Mouse (Mus musculus): ENCODE data around the gene Phxr2. TPM values are rescaled to one million over a fixed set of nuclear protein-coding genes. Genes with fewer than 3 reads are reported as not detected.

Gene Phxr2
- polyA plus RNA-seq, 1 experiment from 2014 or later, result not detected

DNA sequence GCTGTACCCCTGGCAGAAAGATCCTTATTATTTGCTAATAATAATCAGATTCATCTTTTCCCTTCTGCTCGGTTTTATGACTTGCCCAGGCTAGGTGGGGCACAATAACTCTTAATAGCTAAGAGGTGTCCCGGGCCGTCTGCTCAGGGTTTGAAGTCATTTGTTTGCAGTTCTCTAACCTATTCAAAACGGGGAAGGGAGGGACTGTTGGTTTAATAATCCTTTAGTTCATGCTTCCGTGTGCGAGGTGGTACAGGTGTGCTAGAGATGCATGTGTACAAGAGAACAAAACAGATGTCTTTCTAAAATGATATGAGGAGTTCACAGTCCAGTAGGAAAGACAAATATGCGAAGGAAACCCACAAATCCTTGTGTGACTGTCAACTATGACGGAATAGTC, 11.8 kb downstream of the Phxr2 start:
- DNase-seq (no peak), ATAC-seq (ENCODE audit: low read depth) (no peak)
- 68% methylated on average over 8 of the region's 8 CpGs for WGBS (ENCODE audit: insufficient replicate concordance)
- Histone ChIP-seq H3K4me2 (no peak overlapping the region), H3K4me3 (replicated peaks) (no peak overlapping the region), H3K9ac (no peak overlapping the region), H3K27ac (no peak overlapping the region), H3K36me3 (peaks cover 11% of the 10 kb centered on the region), H3K9me3 (replicated peaks) (no peaks in the 10 kb centered on the region; the same call in 1 of the 2 replicates), H3K27me3 (no peaks in the 10 kb centered on the region), H3K4me1 (replicated peaks) (peaks cover 30% of the 10 kb centered on the region)

- Histone ChIP-seq H3K4me2 (no peak overlapping the region), H3K27me3 (no peaks in the 10 kb centered on the region), H3K36me3 (peaks cover 15% of the 10 kb centered on the region), H3K4me3 (replicated peaks) (no peak overlapping the region), H3K27ac (no peak overlapping the region), H3K9me3 (replicated peaks) (no peaks in the 10 kb centered on the region; the same call in 1 of the 2 replicates), H3K9ac (no peak overlapping the region), H3K4me1 (replicated peaks) (peaks cover 34% of the 10 kb centered on the region)
- 52% methylated on average over 3 of the region's 3 CpGs for WGBS (ENCODE audit: insufficient replicate concordance)
- DNase-seq, result no peak
- ATAC-seq (ENCODE audit: low read depth), result no peak
These were observed 12.6 kb downstream of the Phxr2 start for GRCm38 (mm10) chr10:99113533-99113932.

- H3K4me3 ChIP-seq (replicated peaks), result peak overlapping the region; percentile 93
- H3K4me1 ChIP-seq (replicated peaks), result peaks cover 33% of the 10 kb centered on the region
- no peaks in the 10 kb centered on the region; the same call in 1 of the 2 replicates for H3K9me3 ChIP-seq (replicated peaks)
- H3K9ac ChIP-seq, result peak overlapping the region; percentile 89
- H3K4me2 ChIP-seq, result peak overlapping the region; percentile 99
- no peak for ATAC-seq (ENCODE audit: low read depth)
- DNase-seq, result no peak
- H3K36me3 ChIP-seq, result peaks cover 15% of the 10 kb centered on the region
- H3K27me3 ChIP-seq, result no peaks in the 10 kb centered on the region
- no peak overlapping the region for H3K27ac ChIP-seq
- 47% methylated on average over 12 of the region's 12 CpGs for WGBS (ENCODE audit: insufficient replicate concordance)
These were observed 17.6 kb downstream of the Phxr2 start for GRCm38 (mm10) chr10:99108431-99108982.

DNA sequence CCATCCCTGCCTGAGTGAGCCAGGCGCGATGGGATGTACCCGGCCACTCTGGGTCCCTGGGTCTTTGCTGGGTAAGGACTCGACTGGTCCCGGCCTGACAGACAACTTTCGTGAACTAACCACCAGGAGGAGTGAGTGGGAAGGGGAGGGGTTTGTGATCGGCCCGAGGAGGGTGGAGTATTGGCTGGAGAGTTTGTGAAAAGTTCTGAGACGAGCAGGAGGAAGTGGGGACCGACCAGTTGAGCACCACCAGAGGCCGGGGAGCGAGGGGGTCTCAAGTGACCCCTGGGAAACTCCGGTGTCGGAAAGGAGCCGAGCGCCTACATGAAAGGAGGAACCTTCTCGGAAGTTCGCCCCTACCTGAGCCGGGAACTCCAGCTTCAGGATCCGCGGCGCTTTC, 18.2 kb downstream of the Phxr2 start, which contains the start of gene Galnt4:
TSS of gene Galnt4 (plus strand) at position 196 of the 400 bp plus-strand sequence.
- Histone ChIP-seq H3K27me3 (no peaks in the 10 kb centered on the region), H3K4me2 (peak within 1 kb of the TSS; percentile 99), H3K4me1 (replicated peaks) (peaks cover 30% of the 10 kb centered on the region), H3K9me3 (replicated peaks) (no peaks in the 10 kb centered on the region; the same call in 1 of the 2 replicates), H3K36me3 (peaks cover 15% of the 10 kb centered on the region), H3K27ac (peak within 1 kb of the TSS; percentile 80), H3K4me3 (replicated peaks) (peak within 1 kb of the TSS; percentile 93), H3K9ac (peak within 1 kb of the TSS; percentile 89)
- peak; percentile 84 for ATAC-seq (ENCODE audit: low read depth)
- under 1% methylated on average over 22 of the region's 22 CpGs for WGBS (ENCODE audit: insufficient replicate concordance)
- peak; percentile 78 for DNase-seq

DNA sequence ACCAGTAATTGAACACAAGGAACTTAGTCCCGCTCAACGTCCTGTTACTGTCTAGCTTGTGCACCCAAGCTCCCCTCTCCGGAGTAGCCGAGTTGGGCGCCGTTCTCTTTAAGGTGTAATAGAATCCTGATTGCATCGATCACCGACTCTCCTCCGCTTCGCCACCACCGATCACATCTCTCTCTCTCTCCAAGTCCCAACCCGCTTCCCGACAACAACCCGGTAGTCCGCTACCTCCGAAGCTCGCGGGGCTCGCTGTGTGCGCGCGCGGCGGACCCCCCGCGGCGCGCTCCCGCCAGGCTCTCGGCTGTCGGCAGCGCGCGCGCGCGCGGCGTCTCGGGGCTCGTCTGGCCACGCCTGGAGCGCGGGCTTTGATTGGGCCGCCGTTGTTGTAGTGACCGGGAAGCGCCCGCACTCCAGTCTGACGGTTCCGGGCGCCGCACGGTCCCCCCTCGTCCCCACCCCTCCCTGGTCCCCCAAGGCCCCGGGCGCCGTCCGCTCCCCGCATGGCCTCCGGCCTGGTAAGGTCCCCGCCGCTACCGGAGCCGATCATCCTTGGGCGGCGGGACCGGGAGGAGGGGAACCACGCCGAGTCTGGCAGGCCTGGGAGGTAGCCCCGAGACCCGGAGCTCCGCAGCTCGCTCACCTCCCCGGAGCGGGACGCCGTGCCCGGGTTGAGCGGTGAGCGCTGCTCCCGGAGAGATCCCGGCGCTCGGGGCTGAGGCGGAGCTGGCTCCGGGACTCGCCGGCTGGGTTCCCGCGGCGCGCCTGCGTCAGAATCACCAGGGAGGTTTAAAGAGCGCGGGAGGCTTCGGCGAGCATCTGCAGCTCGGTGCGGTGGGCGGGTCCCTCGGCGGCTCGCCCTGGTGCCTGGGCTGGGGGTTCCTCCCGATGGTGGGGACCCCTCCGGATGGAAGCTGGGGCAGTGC, 19.2 kb downstream of the Phxr2 start, which contains the start of gene Poc1b:
TSS of gene Poc1b (plus strand) at position 334 of the 929 bp plus-strand sequence.
- peaks cover 15% of the 10 kb centered on the region for H3K36me3 ChIP-seq
- peaks cover 30% of the 10 kb centered on the region for H3K4me1 ChIP-seq (replicated peaks)
- H3K27ac ChIP-seq, result peak within 1 kb of the TSS; percentile 80
- under 1% methylated on average over 102 of the region's 106 CpGs for WGBS (ENCODE audit: insufficient replicate concordance)
- peak; percentile 76 for DNase-seq
- H3K9me3 ChIP-seq (replicated peaks), result no peaks in the 10 kb centered on the region; the same call in 1 of the 2 replicates
- peak within 1 kb of the TSS; percentile 99 for H3K4me2 ChIP-seq
- peak; percentile 91 for ATAC-seq (ENCODE audit: low read depth)
- no peaks in the 10 kb centered on the region for H3K27me3 ChIP-seq
- peak within 1 kb of the TSS; percentile 93 for H3K4me3 ChIP-seq (replicated peaks)
- peak within 1 kb of the TSS; percentile 89 for H3K9ac ChIP-seq

DNA sequence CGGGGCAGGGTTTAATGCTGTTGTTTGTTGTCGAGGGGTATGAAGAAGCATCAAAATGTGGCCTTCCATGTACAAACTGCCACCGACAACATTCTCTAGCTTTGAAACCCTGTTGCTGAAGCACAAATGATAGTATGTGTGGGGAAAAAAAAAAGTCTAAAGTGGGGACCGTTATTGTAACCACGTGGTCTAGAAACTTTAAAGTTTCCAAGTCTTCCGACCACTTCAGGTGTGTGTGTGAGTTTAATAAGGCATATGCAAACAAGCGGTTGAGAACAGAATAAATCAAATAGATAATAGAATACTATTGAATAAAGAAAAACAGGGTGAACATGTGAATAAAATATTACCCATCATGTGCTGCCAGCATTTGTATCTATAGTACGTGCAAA, 19.8 kb downstream of the Phxr2 start:
- no peak for ATAC-seq (ENCODE audit: low read depth)
- Histone ChIP-seq H3K27ac (0 out of 2 replicates have a peak overlapping the region, but pooled peaks have one; percentile 80), H3K4me1 (replicated peaks) (peaks cover 28% of the 10 kb centered on the region)

DNA sequence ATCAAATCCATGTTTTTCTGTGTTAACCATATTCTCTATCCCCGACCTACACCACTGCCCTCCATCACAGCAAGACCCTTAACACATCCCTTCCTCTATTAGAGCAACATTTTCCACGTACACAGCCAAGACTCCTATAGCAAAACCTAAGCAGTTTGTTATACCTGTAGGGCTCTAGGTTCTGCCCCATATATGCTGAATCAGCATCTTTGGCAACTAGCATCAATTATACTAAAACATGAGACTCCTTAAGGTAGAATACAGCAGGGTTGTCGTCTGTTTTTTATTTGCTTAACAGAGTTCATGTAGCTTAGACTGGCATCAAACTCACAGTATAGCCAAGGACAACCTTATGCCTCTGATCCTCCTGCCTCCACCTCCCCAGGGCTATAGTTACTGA, 20.6 kb downstream of the Phxr2 start:
- H3K27me3 ChIP-seq, result no peaks in the 10 kb centered on the region
- ATAC-seq (ENCODE audit: low read depth), result no peak

More for the DNA sequence above, 19.8 kb downstream of the Phxr2 start:
- Histone ChIP-seq H3K4me2 (peak overlapping the region; percentile 99), H3K36me3 (peaks cover 15% of the 10 kb centered on the region), H3K27me3 (no peaks in the 10 kb centered on the region), H3K4me3 (replicated peaks) (peak overlapping the region; percentile 93), H3K9me3 (replicated peaks) (no peaks in the 10 kb centered on the region; the same call in 1 of the 2 replicates), H3K9ac (peak overlapping the region; percentile 89)
- WGBS (ENCODE audit: insufficient replicate concordance), result 41% methylated on average over 8 of the region's 8 CpGs
- DNase-seq, result no peak

DNA sequence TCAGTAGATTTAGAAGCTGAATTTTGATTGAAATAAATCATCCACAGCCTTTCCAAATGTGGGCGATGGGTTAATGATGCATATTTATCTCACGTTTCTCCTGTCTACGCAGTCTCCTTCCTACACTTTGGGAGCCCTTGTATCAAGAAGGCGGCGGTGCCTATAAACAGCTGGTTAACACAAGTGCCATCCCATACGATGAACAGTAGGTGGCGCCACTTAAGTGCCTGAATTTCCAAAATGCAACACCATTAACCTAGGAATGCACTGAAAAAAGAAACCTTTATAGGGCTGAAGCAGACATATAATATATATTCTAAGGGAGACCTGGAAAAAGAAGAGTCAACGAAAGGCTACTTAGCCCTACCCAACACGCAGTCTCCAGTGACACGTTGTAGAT, 28.8 kb downstream of the Phxr2 start:
- Histone ChIP-seq H3K9me3 (replicated peaks) (no peaks in the 10 kb centered on the region), H3K36me3 (no peaks in the 10 kb centered on the region), H3K27ac (no peak overlapping the region), H3K4me2 (no peak overlapping the region), H3K27me3 (no peaks in the 10 kb centered on the region), H3K4me3 (replicated peaks) (no peak overlapping the region), H3K4me1 (replicated peaks) (no peaks in the 10 kb centered on the region), H3K9ac (no peak overlapping the region)
- no peak for DNase-seq
- 60% methylated on average over 10 of the region's 10 CpGs for WGBS (ENCODE audit: insufficient replicate concordance)
- no peak for ATAC-seq (ENCODE audit: low read depth)

More for the DNA sequence above, 20.6 kb downstream of the Phxr2 start:
- H3K4me2 ChIP-seq, result peak overlapping the region; percentile 99
- DNase-seq, result no peak
- peaks cover 24% of the 10 kb centered on the region for H3K4me1 ChIP-seq (replicated peaks)
- peaks cover 15% of the 10 kb centered on the region for H3K36me3 ChIP-seq
- H3K4me3 ChIP-seq (replicated peaks), result peak overlapping the region; percentile 93; the same call in 1 of the 2 replicates
- H3K9ac ChIP-seq, result no peak overlapping the region
- H3K9me3 ChIP-seq (replicated peaks), result no peaks in the 10 kb centered on the region; the same call in 1 of the 2 replicates
- H3K27ac ChIP-seq, result no peak overlapping the region
- WGBS (ENCODE audit: insufficient replicate concordance), result 69% methylated on average over 3 of the region's 3 CpGs

DNA sequence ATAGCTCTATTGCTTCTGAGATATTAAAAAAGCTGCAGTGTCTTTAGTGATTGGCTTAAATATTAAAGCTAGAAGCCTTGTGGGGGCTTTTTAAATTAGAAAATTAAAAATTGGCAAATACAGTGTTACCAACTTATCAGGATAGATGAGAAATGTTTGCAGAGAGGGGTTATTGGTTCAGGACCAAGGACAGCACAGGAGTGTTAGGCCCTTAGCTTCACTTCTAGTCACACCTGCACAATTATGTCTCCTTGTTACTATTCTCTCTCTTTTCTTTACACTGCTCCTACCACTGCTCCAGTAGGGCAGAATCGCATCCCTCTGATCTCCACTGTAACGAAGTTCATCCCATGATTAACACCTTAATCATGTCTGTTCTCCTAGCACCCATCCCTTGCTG, 31.0 kb downstream of the Phxr2 start:
- no peak overlapping the region for H3K27ac ChIP-seq
- no peak for DNase-seq

DNA sequence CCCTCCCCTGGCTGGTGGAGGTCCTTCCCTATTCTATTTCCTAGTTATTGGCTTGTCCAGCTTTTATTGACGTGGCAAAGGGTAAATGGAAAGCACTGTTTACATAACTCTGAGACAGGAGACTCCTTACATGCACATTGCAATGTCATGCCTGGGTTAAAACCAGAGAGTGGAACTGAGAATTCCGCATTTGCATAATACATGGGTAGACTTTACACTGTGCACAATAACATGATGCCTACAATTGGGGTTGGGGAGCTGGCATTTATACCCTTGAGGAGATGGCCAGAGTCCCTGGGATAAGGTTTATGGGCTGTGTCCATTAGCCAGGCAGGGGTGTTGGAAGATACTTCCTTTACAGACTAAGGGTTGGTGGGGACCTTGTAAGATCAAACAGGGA, 32.8 kb downstream of the Phxr2 start:
- 57% methylated on average over 2 of the region's 2 CpGs for WGBS (ENCODE audit: insufficient replicate concordance)
- Histone ChIP-seq H3K9ac (no peak overlapping the region), H3K9me3 (replicated peaks) (no peaks in the 10 kb centered on the region), H3K4me3 (replicated peaks) (no peak overlapping the region), H3K4me2 (no peak overlapping the region), H3K27ac (no peak overlapping the region), H3K27me3 (no peaks in the 10 kb centered on the region), H3K4me1 (replicated peaks) (no peaks in the 10 kb centered on the region), H3K36me3 (no peaks in the 10 kb centered on the region)
- ATAC-seq (ENCODE audit: low read depth) (no peak), DNase-seq (no peak)

More for the DNA sequence above, 31.0 kb downstream of the Phxr2 start:
- H3K27me3 ChIP-seq, result no peaks in the 10 kb centered on the region
- H3K4me1 ChIP-seq (replicated peaks), result no peaks in the 10 kb centered on the region
- no peak overlapping the region for H3K9ac ChIP-seq
- no peaks in the 10 kb centered on the region for H3K36me3 ChIP-seq
- WGBS (ENCODE audit: insufficient replicate concordance), result 63% methylated on average over 2 of the region's 2 CpGs
- no peak overlapping the region for H3K4me2 ChIP-seq
- ATAC-seq (ENCODE audit: low read depth), result no peak
- no peak overlapping the region for H3K4me3 ChIP-seq (replicated peaks)
- no peaks in the 10 kb centered on the region for H3K9me3 ChIP-seq (replicated peaks)

GRCm38 (mm10) chr10:99089906-99090305, 36.2 kb downstream of the Phxr2 start:
- no peaks in the 10 kb centered on the region for H3K4me1 ChIP-seq (replicated peaks)
- H3K4me3 ChIP-seq (replicated peaks), result no peak overlapping the region
- no peak overlapping the region for H3K4me2 ChIP-seq
- no peak overlapping the region for H3K27ac ChIP-seq
- no peaks in the 10 kb centered on the region for H3K36me3 ChIP-seq
- no peak overlapping the region for H3K9ac ChIP-seq
- ATAC-seq (ENCODE audit: low read depth) (no peak), DNase-seq (no peak)
- WGBS (ENCODE audit: insufficient replicate concordance), result 33% methylated on average over 6 of the region's 6 CpGs
- 0 out of 2 replicates have a peak, but pooled peaks cover 4% of the 10 kb centered on the region for H3K27me3 ChIP-seq
- H3K9me3 ChIP-seq (replicated peaks), result no peaks in the 10 kb centered on the region
